Mouse (Mus musculus) limb, embryonic 11.5 days (tissue): ENCODE measurements at regions not wholly inside any gene's neighbourhood (a gene's known extent, or its start where the extent isn't known, plus 50 kb on each side); places are given as distances from the start of the nearest gene placed in this dataset.

Experiments used
- ATAC-seq: fragments of 200-750 bp; cut with Nextera tagmentation; 2 replicates; pipeline ENCODE4 v1.8.0; 2017; ENCODE audit warnings: low read depth; ENCODE audit not compliant: insufficient number of reproducible peaks, low FRiP score, low TSS enrichment
- DNase-seq: peaks from one replicate; pipeline ENCODE4 v3.0.0-alpha.2; 2015; ENCODE audit warnings: low spot score
- H3K27ac ChIP-seq: fragments of 300-500 bp; sonication (generic); replicated peaks from 2 replicates; pipeline ENCODE4 v1.5.1; 2014; ENCODE audit warnings: low read depth, mild to moderate bottlenecking, low read length
- H3K27me3 ChIP-seq: fragments of 300-500 bp; sonication (generic); 2 replicates; pipeline ENCODE4 v1.6.1; 2014; ENCODE audit warnings: mild to moderate bottlenecking, low read length, mixed read lengths; ENCODE audit not compliant: control insufficient read depth, insufficient read depth
- H3K36me3 ChIP-seq: fragments of 300-500 bp; sonication (generic); 2 replicates; pipeline ENCODE4 v1.6.1; 2014; ENCODE audit warnings: mild to moderate bottlenecking, low read length, moderate library complexity, mixed read lengths; ENCODE audit not compliant: control insufficient read depth, insufficient read depth
- H3K4me1 ChIP-seq: fragments of 300-500 bp; sonication (generic); 2 replicates; pipeline ENCODE4 v1.6.1; 2014; ENCODE audit warnings: low read length, mixed read lengths; ENCODE audit not compliant: control insufficient read depth, insufficient read depth
- H3K4me2 ChIP-seq: fragments of 300-500 bp; sonication (generic); 2 replicates; pipeline ENCODE4 v1.6.1; 2014; ENCODE audit warnings: low read depth, mild to moderate bottlenecking, moderate library complexity; ENCODE audit not compliant: severe bottlenecking
- H3K4me3 ChIP-seq: fragments of 300-500 bp; sonication (generic); 2 replicates; pipeline ENCODE4 v1.5.1; 2014; ENCODE audit warnings: low read depth, low read length
- H3K9ac ChIP-seq: fragments of 300-500 bp; sonication (generic); 2 replicates; pipeline ENCODE4 v1.6.1; 2014; ENCODE audit warnings: mild to moderate bottlenecking, low read length
- H3K9me3 ChIP-seq: fragments of 300-500 bp; sonication (generic); 2 replicates; pipeline ENCODE4 v1.6.1; 2016; ENCODE audit warnings: low read length; ENCODE audit not compliant: control insufficient read depth
- WGBS: fragments of 180-500 bp; shearing (Covaris S2); extraction: QIAGEN DNeasy Blood & Tissue Kit; methylation state at CpG from one replicate; pipeline ENCODE4 v1.1.7; 2014; 5-methylcytosine and 5-hydroxymethylcytosine counted together

DNA sequence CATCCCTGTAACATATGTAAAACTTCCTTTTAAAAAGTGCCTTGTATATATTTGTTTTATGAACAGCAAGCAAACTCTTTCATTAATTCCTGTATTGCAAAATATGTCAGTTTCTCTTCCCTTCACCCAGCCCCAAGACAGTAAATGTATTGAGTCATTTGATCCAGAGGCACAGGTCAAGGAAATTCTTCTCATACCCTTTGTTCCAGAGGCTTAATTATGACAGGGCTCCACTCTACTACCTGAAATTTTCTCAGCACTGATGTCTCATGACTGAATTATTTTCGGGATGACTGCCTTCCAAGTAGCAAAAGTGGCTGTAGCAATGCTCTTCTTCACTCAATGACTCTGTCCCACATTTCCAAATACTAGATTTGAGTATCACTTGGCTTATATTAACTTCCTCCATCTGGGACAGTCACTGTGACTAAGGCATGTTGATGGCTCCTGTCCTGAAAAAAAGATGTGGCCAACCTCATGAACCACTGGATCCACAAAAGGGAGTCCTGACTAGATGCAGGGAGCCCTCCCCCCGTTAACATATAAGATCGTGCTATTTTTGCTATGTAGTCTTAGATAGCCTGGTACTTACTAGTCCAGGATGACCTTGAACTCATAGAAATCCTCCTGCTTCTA lies 80.3 kb upstream of the Rbpj start:
- Histone ChIP-seq H3K4me1 (peaks cover 3% of the 10 kb centered on the region; the same call in 1 of the 2 replicates), H3K9ac (no peak overlapping the region), H3K4me3 (no peak overlapping the region), H3K36me3 (no peaks in the 10 kb centered on the region), H3K27ac (no peak overlapping the region), H3K9me3 (no peaks in the 10 kb centered on the region), H3K27me3 (no peaks in the 10 kb centered on the region), H3K4me2 (no peak overlapping the region)
- WGBS = 86% methylated on average over 3 of the region's 3 CpGs
- ATAC-seq (no peak), DNase-seq (no peak)

DNA sequence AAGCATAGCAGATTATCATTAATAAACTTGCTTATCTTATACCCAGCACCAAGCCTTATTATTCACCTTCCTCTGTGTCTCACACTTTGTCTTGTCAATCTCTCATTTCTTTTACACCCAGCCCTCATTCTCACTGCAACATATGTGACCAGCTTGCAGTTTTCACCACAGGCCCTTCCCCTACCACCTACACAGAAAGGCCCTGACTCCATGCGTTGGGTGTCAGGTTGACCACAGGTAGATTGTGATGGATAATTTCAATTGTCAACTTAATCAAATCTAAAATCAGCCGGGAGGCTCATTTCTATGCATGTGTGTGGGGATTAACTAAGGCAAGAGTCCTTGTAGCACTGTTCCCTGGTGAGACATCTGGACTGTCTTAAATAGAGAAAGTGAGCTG lies 72.4 kb upstream of the Rbpj start:
- Histone ChIP-seq H3K9me3 (no peaks in the 10 kb centered on the region), H3K36me3 (no peaks in the 10 kb centered on the region), H3K4me2 (no peak overlapping the region), H3K27ac (no peak overlapping the region), H3K4me3 (no peak overlapping the region), H3K4me1 (no peaks in the 10 kb centered on the region), H3K27me3 (no peaks in the 10 kb centered on the region), H3K9ac (no peak overlapping the region)
- WGBS = 91% methylated on average over 2 of the region's 2 CpGs
- no peak for DNase-seq
- no peak for ATAC-seq

DNA sequence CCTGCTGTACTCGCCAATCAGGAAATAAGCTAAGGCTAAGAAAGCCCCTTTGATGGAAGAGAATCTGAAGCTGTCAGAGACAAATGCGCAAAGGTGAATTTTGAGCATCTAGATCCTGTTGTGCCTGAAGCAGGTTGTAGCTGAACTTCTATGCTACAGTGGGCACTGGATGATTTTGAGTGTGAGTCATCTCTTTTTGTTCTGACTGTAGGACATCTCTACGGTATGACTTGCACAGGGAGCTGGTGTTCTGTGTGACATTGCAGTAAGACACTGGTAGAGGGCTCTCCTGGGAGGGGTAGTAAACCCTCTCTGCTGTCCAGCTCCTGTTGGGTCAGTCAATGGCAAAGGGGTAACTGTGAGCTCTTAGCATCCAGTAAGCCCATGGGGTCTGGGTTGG lies 71.4 kb upstream of the Rbpj start:
- WGBS = 91% methylated on average over 3 of the region's 3 CpGs
- Histone ChIP-seq H3K4me1 (no peaks in the 10 kb centered on the region), H3K9ac (no peak overlapping the region), H3K4me2 (no peak overlapping the region), H3K4me3 (no peak overlapping the region), H3K36me3 (no peaks in the 10 kb centered on the region), H3K27ac (no peak overlapping the region), H3K27me3 (no peaks in the 10 kb centered on the region), H3K9me3 (no peaks in the 10 kb centered on the region)
- DNase-seq (no peak), ATAC-seq (no peak)

DNA sequence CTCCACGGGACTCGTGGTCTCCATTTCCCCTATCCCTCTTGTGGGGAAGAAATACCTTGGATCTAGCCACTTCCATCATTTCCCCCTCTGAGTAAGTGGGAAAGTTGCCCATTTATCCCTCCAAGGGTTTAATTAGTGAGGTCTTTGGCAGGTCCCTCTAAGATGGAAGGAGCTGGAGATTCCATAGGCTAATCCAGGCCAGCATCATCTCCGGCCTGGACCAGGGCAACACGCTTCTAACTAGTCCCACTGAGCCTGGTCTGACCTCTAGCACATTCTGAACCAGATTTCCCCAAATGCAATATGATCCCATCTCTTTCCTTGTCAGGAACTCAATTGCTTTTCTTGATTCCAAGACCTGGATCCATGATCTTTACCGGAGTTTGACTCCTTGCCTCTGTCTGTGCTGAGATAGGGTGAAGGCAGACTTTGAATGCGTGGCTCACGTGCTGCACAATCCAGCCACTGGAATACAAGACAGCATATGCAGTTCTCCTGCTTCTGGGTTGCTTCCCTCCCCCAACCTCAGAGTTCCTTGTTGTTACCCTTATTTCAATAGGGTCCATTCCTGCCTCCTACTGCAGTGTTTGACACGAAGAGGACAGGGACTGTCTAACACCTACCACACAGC lies 67.4 kb upstream of the Rbpj start:
- no peak overlapping the region for H3K4me3 ChIP-seq
- DNase-seq = no peak
- no peak overlapping the region for H3K9ac ChIP-seq
- H3K27me3 ChIP-seq = no peaks in the 10 kb centered on the region
- WGBS = 88% methylated on average over 8 of the region's 8 CpGs
- H3K4me2 ChIP-seq = no peak overlapping the region
- H3K27ac ChIP-seq = no peak overlapping the region
- H3K4me1 ChIP-seq = no peaks in the 10 kb centered on the region
- H3K36me3 ChIP-seq = no peaks in the 10 kb centered on the region
- no peaks in the 10 kb centered on the region for H3K9me3 ChIP-seq
- no peak for ATAC-seq

DNA sequence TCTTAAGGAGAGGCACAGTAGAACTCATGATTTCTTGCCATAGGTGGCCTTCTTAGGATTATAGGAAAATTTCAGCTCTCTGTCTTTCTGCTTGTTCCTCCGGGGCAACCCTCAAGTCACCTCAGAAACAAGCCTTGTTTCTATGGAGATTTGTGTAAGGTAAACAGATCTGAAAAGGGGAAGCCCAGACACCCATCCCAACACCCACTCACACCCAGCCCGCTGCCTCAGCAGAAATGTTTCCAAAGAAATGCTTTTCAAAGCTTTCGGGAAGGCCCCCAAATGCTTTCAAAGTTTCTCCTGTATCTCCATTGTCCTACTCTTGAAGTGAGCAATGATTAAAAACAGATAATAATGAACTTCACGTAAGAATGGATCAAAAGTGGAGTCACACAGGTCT lies 64.9 kb upstream of the Rbpj start:
- no peak for ATAC-seq
- H3K9ac ChIP-seq = no peak overlapping the region
- no peaks in the 10 kb centered on the region for H3K27me3 ChIP-seq
- H3K9me3 ChIP-seq = no peaks in the 10 kb centered on the region
- H3K4me3 ChIP-seq = no peak overlapping the region
- H3K4me1 ChIP-seq = no peaks in the 10 kb centered on the region
- DNase-seq = no peak
- no peaks in the 10 kb centered on the region for H3K36me3 ChIP-seq
- no peak overlapping the region for H3K27ac ChIP-seq
- no peak overlapping the region for H3K4me2 ChIP-seq
- WGBS = 84% methylated on average over 4 of the region's 4 CpGs

DNA sequence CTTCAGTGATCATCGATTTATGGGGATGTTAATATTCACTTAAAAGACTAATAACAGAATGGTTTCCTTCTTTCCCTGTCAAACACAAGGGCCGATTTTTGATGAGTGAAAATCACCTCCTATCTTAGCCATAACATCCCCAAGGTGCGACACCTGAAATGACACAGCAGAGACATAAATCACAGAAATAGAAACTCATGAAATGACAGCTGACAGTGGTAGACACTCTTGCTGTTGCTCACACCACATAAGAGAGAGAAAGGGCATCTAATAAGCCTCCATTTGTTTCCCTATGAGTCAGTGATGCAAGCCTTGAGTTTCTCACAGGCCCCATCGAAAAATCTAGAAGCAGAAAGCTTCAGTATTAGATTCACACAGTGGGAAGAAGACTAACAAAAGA lies 63.9 kb upstream of the Rbpj start:
- no peaks in the 10 kb centered on the region for H3K27me3 ChIP-seq
- H3K4me1 ChIP-seq = no peaks in the 10 kb centered on the region
- DNase-seq = no peak
- H3K4me3 ChIP-seq = no peak overlapping the region
- WGBS = 82% methylated on average over 4 of the region's 4 CpGs
- H3K27ac ChIP-seq = no peak overlapping the region
- H3K9ac ChIP-seq = no peak overlapping the region
- H3K36me3 ChIP-seq = no peaks in the 10 kb centered on the region
- no peak overlapping the region for H3K4me2 ChIP-seq
- ATAC-seq = no peak
- no peaks in the 10 kb centered on the region for H3K9me3 ChIP-seq

DNA sequence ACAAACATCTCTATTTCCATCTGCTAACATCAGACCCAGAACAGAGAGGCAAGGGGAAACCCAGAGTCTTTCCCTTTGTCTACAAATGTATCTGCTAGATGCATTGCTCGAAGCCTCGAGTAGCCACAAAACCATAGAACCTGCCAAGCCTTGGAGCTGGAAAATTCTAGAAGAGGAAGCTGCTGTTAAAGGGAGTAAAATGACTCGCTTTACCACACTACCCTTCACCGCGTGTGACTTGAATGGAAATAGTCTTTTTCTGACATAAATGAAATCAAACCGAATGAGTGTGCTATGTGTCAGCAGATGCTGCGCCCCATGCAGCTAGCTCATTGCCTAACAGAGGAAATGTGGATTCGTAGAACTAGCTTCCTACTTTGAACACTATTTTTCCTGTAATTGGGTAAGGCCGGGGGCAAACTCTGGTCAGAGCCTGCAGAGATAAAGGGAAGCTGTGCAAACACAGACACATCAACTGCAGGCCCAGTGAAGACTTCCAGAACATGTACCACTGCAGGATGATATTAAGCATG lies 63.3 kb upstream of the Rbpj start:
- no peaks in the 10 kb centered on the region for H3K27me3 ChIP-seq
- DNase-seq = no peak

DNA sequence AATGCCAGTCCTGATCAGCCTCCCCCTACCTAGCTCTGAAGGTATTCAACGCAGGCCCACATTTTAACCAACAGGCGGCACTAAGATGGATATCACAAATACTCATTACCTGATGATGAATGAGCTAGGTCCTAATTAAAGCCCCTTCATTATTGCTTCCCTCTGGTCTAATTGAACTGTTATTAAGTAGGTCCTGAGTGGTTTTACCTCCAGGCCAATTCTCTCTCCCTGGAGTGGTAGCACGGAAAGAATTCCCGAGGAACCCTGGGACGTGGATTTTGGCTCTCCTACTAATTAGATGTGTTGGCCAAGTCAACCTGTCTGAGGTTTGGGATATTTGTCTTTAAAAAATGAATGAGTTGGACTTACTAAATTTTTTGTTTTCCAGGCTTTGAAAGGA lies 60.0 kb upstream of the Rbpj start:
- ATAC-seq (no peak), DNase-seq (no peak)
- H3K4me2 ChIP-seq = no peak overlapping the region
- H3K27me3 ChIP-seq = no peaks in the 10 kb centered on the region
- H3K27ac ChIP-seq = no peak overlapping the region
- H3K9ac ChIP-seq = no peak overlapping the region
- H3K9me3 ChIP-seq = no peaks in the 10 kb centered on the region
- H3K4me3 ChIP-seq = no peak overlapping the region
- WGBS = 41% methylated on average over 5 of the region's 5 CpGs
- H3K36me3 ChIP-seq = no peaks in the 10 kb centered on the region
- no peaks in the 10 kb centered on the region for H3K4me1 ChIP-seq

More for the DNA sequence above, 63.3 kb upstream of the Rbpj start:
- no peak overlapping the region for H3K27ac ChIP-seq
- no peaks in the 10 kb centered on the region for H3K4me1 ChIP-seq
- H3K4me2 ChIP-seq = no peak overlapping the region
- ATAC-seq = no peak
- H3K9me3 ChIP-seq = no peaks in the 10 kb centered on the region
- no peak overlapping the region for H3K9ac ChIP-seq
- 85% methylated on average over 9 of the region's 9 CpGs for WGBS
- no peaks in the 10 kb centered on the region for H3K36me3 ChIP-seq
- no peak overlapping the region for H3K4me3 ChIP-seq

DNA sequence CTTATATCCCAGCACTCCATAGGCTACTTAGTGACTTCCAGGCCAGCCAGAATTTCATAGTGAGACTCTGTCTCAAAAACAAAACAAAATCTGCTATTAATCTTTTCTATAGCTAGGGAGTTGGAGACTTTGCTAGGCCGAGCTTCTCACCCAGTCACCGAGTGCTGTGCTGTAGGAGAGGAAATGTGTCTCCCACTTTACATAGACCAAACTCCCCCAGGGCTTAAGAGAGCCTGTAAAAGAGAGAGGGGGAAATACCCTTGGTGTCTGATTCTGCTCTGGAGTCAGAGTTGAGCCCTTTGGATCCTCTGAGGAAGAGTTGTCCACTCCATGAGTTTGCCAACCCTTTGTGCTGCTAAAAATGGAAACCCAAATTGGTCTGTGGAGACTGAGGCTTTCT lies 58.3 kb upstream of the Rbpj start:
- 85% methylated on average over 2 of the region's 2 CpGs for WGBS
- Histone ChIP-seq H3K4me2 (no peak overlapping the region), H3K27ac (no peak overlapping the region), H3K9me3 (no peaks in the 10 kb centered on the region), H3K4me1 (no peaks in the 10 kb centered on the region), H3K36me3 (no peaks in the 10 kb centered on the region), H3K9ac (no peak overlapping the region), H3K4me3 (no peak overlapping the region), H3K27me3 (no peaks in the 10 kb centered on the region)
- ATAC-seq (no peak), DNase-seq (no peak)
